Mouse (Mus musculus) myocyte (in vitro differentiated cells): Measurements from ENCODE around the gene Dcakd. TPM values are rescaled to one million over a fixed set of nuclear protein-coding genes. Genes with fewer than 3 reads are reported as not detected.

Experiments used
- H3K27me3 ChIP-seq: one replicate; pipeline ENCODE4 v1.6.1; 2011; ENCODE audit not compliant: control insufficient read depth, insufficient read depth, insufficient read length
- H3K36me3 ChIP-seq: one replicate; pipeline ENCODE4 v1.6.1; 2011; ENCODE audit not compliant: control insufficient read depth, insufficient read depth
- H3K4me2 ChIP-seq: one replicate; pipeline ENCODE4 v1.6.1; 2011; ENCODE audit warnings: low read depth, control low read depth
- H3K4me3 ChIP-seq: one replicate; pipeline ENCODE4 v1.5.1; 2011; ENCODE audit warnings: mild to moderate bottlenecking, control low read depth, moderate library complexity
- H3K79me2 ChIP-seq: one replicate; pipeline ENCODE4 v1.6.1; 2011; ENCODE audit not compliant: control insufficient read depth, insufficient read depth
- H3ac ChIP-seq: one replicate; pipeline ENCODE4 v1.6.1; 2011; ENCODE audit not compliant: control insufficient read depth, insufficient read length
- CEBPB ChIP-seq: IDR thresholded peaks from 2 replicates; pipeline ENCODE4 v1.6.1; 2011; ENCODE audit warnings: mild to moderate bottlenecking, moderate library complexity; ENCODE audit not compliant: poor library complexity, insufficient read depth, severe bottlenecking
- E2F4 ChIP-seq: IDR thresholded peaks from one replicate; pipeline ENCODE4 v1.6.1; 2011; ENCODE audit warnings: mild to moderate bottlenecking, control low read depth, moderate library complexity; ENCODE audit not compliant: insufficient read depth
- MAX ChIP-seq: IDR thresholded peaks from one replicate; pipeline ENCODE4 v1.6.1; 2011; ENCODE audit warnings: low read depth, mild to moderate bottlenecking, control low read depth
- MYOD1 ChIP-seq, 3 experiments: IDR thresholded peaks; one replicate each; pipeline ENCODE4 v1.6.1; 2011; ENCODE audit warnings: control low read depth in 2 of 3, low read depth in 2 of 3, mild to moderate bottlenecking in 2 of 3, moderate library complexity in 1 of 3; ENCODE audit not compliant: insufficient read length in 2 of 3, control insufficient read depth in 1 of 3
- MYOG ChIP-seq, 3 experiments: IDR thresholded peaks; one replicate each; pipeline ENCODE4 v1.6.1; 2011; ENCODE audit warnings: control low read depth in 2 of 3, low read depth in 2 of 3, mild to moderate bottlenecking in 2 of 3; ENCODE audit not compliant: insufficient read length in 2 of 3, control insufficient read depth in 1 of 3, insufficient read depth in 1 of 3
- POLR2A ChIP-seq: IDR thresholded peaks from one replicate; pipeline ENCODE4 v1.6.1; 2011; ENCODE audit warnings: low read depth, mild to moderate bottlenecking, control low read depth, moderate library complexity; ENCODE audit not compliant: insufficient read length
- POLR2AphosphoS2 ChIP-seq: IDR thresholded peaks from one replicate; pipeline ENCODE4 v1.6.1; 2011; ENCODE audit warnings: low read depth, control low read depth; ENCODE audit not compliant: insufficient read length
- REST ChIP-seq: IDR thresholded peaks from one replicate; pipeline ENCODE4 v1.6.1; 2011; ENCODE audit warnings: mild to moderate bottlenecking, control low read depth, moderate library complexity; ENCODE audit not compliant: insufficient read depth, insufficient read length
- SRF ChIP-seq: IDR thresholded peaks from one replicate; pipeline ENCODE4 v1.6.1; 2011; ENCODE audit warnings: low read depth; ENCODE audit not compliant: control insufficient read depth, insufficient read length
- TCF12 ChIP-seq: IDR thresholded peaks from one replicate; pipeline ENCODE4 v1.6.1; 2011; ENCODE audit warnings: mild to moderate bottlenecking, control low read depth; ENCODE audit not compliant: poor library complexity, insufficient read depth, severe bottlenecking
- TCF3 ChIP-seq: IDR thresholded peaks from one replicate; pipeline ENCODE4 v1.6.1; 2011; ENCODE audit warnings: low read depth, control low read depth; ENCODE audit not compliant: insufficient read length
- USF1 ChIP-seq: IDR thresholded peaks from one replicate; pipeline ENCODE4 v1.6.1; 2011; ENCODE audit warnings: low read depth, mild to moderate bottlenecking, control low read depth, moderate library complexity
- polyA plus RNA-seq: library from polyadenylated mRNA; unstranded; fragments of >200 nt; fragmentation: generic; extraction: Trizol; gene quantifications from one replicate; pipeline ENCODE4 v1.2.1, GENCODE M21; 2012; ENCODE audit warnings: missing spikeins

Gene Dcakd
- polyA plus RNA-seq, 1 experiment: 199 TPM

- Histone ChIP-seq H3K79me2 (peaks cover 10% of the 10 kb centered on the region), H3ac (no peak overlapping the region), H3K4me2 (no peak overlapping the region), H3K27me3 (no peaks in the 10 kb centered on the region), H3K4me3 (no peak overlapping the region), H3K36me3 (peaks cover 40% of the 10 kb centered on the region)
- no peak for TF ChIP-seq POLR2A
- peak in 1 of 3 experiments; percentile 28 for TF ChIP-seq MYOG (IDR thresholded peaks at IDR 0.05; ENCODE audit: control insufficient read depth in 1 of 3, insufficient read depth in 1 of 3, insufficient read length in 2 of 3, low read depth in 2 of 3)
- peak in 1 of 3 experiments; percentile 36 for TF ChIP-seq MYOD1 (IDR thresholded peaks at IDR 0.05; ENCODE audit: control insufficient read depth in 1 of 3, insufficient read length in 2 of 3, low read depth in 2 of 3)
These were observed 28.5 kb upstream of the Dcakd start for GRCm38 (mm10) chr11:103056636-103057035.

DNA sequence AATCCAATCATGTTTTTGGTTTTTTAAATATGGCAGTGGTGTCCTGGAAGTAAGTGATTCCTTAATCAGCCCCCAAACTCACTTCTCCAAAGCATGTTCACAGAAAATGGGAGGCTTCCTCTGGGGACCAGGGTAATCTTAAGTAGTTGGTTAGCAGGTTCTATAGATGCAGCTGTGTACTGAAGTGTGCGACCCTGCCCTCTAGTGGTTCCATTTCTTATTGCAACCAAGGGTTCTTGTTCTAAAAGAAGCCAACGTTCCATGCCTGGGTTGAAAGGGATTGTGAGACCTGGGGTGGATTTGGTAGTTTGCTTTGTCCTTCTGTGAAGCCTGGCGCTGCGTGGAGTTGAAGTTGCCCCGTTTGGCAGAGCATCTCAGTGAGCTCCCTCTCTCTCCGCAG, 26.7 kb upstream of the Dcakd start:
- Histone ChIP-seq H3K27me3 (no peaks in the 10 kb centered on the region), H3K4me2 (no peak overlapping the region), H3K4me3 (no peak overlapping the region), H3ac (no peak overlapping the region), H3K36me3 (peaks cover 31% of the 10 kb centered on the region), H3K79me2 (peaks cover 10% of the 10 kb centered on the region)
- TF ChIP-seq POLR2A: no peak
- no peak for TF ChIP-seq MYOD1 (IDR thresholded peaks at IDR 0.05; ENCODE audit: control insufficient read depth in 1 of 3, insufficient read length in 2 of 3, low read depth in 2 of 3)
- TF ChIP-seq REST: no peak
- TF ChIP-seq CEBPB: no peak
- TF ChIP-seq POLR2AphosphoS2: no peak
- TF ChIP-seq USF1: no peak

DNA sequence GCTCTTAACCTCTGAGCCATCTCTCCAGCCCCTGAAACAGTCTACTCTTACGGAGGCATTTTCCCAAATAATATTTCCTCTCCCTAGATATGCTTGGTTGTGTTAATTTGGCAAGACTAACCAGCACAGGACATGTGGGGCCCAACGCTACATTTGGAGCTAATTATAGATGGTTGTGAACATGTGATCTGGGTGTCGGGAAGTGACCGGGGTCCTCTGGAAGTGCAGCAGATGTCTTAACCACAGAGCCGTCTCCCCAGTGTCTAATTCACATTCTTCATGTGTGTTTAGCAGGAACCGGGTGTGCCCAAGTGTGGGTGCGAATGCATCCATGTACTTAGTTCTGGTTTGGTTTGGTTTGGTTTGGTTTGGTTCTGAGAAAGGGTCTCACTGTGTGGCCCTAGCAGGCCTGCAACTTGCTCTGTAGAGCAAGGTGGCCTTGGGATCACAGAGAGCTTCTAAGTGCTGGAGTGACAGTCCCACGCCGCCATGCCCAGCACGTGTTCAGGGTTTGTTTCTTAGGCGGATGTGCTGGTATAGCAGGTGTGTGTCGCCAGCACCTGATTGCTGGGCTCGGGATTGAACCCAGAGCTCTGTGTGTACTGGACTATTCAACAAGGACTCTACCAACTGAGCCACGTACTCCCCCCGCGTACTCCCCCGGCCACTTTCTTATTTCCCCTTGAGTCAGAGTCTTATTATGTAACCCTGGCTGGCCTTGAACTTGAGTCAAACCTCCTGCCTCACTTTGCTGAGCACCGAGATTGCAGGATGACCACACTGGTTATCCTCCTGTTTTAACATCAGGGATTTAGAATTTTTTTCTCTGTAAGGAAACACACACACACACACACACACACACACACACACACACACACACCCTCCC, 25.3 kb upstream of the Dcakd start:
- H3K27me3 ChIP-seq: no peaks in the 10 kb centered on the region
- H3K4me3 ChIP-seq: no peak overlapping the region
- H3K4me2 ChIP-seq: peak overlapping the region; percentile 34
- TF ChIP-seq POLR2A: no peak
- TF ChIP-seq SRF: no peak
- TF ChIP-seq CEBPB: no peak
- no peak for TF ChIP-seq TCF3
- peak in 1 of 3 experiments; percentile 72 for TF ChIP-seq MYOG (IDR thresholded peaks at IDR 0.05; ENCODE audit: control insufficient read depth in 1 of 3, insufficient read depth in 1 of 3, insufficient read length in 2 of 3, low read depth in 2 of 3)
- TF ChIP-seq E2F4: no peak
- no peak for TF ChIP-seq REST
- no peak for TF ChIP-seq POLR2AphosphoS2
- peak; percentile 67 for TF ChIP-seq USF1
- peak in 2 of 3 experiments; percentile 41 to 52 for TF ChIP-seq MYOD1 (IDR thresholded peaks at IDR 0.05; ENCODE audit: control insufficient read depth in 1 of 3, insufficient read length in 2 of 3, low read depth in 2 of 3)
- TF ChIP-seq TCF12: peak; percentile 13
- TF ChIP-seq MAX: no peak
- peaks cover 25% of the 10 kb centered on the region for H3K36me3 ChIP-seq
- H3ac ChIP-seq: no peak overlapping the region
- peaks cover 10% of the 10 kb centered on the region for H3K79me2 ChIP-seq

DNA sequence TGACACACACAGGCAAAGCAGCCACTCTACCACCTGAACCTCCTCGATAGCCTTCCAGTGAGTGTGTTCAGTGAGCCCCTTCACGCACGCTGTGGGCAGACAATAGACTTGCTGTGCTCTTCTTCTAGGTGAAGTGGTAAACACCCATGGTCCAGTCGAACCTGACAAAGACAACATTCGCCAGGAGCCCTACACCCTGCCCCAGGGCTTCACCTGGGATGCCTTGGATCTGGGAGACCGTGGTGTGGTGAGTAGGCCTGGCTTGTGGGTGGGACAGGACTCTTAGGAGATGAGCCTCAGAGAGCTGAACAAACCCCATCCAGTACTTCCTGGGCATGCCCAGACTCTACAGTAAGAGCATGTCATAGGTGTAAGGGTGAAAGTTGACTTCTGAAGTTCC, 23.9 kb upstream of the Dcakd start:
- Histone ChIP-seq H3ac (no peak overlapping the region), H3K36me3 (peaks cover 24% of the 10 kb centered on the region), H3K4me3 (no peak overlapping the region), H3K27me3 (no peaks in the 10 kb centered on the region), H3K79me2 (peaks cover 10% of the 10 kb centered on the region), H3K4me2 (peak overlapping the region; percentile 67)
- TF ChIP-seq POLR2A (no peak), TCF3 (no peak), SRF (no peak), TCF12 (no peak)

GRCm38 (mm10) chr11:103051249-103051691, 23.1 kb upstream of the Dcakd start:
- Histone ChIP-seq H3K27me3 (no peaks in the 10 kb centered on the region), H3ac (no peak overlapping the region), H3K36me3 (peaks cover 27% of the 10 kb centered on the region), H3K4me3 (no peak overlapping the region), H3K4me2 (peak overlapping the region; percentile 67), H3K79me2 (peaks cover 7% of the 10 kb centered on the region)
- TF ChIP-seq MYOD1 (IDR thresholded peaks at IDR 0.05; ENCODE audit: control insufficient read depth in 1 of 3, insufficient read length in 2 of 3, low read depth in 2 of 3) (peak in 1 of 3 experiments; percentile 45), USF1 (peak; percentile 19), MYOG (IDR thresholded peaks at IDR 0.05; ENCODE audit: control insufficient read depth in 1 of 3, insufficient read depth in 1 of 3, insufficient read length in 2 of 3, low read depth in 2 of 3) (peak in 1 of 3 experiments; percentile 67), E2F4 (no peak), POLR2A (peak; percentile 65), TCF3 (no peak), CEBPB (peak; percentile 89), POLR2AphosphoS2 (peak; percentile 77)
